Mouse (Mus musculus): ENCODE results near the gene Pclo.
"Not testable (repeated sequence)": the region's sequence is repeated elsewhere in the genome, so short reads cannot be mapped to it uniquely, and the experiment has no call there.

Pclo gene

GRCm38 (mm10) chr5:14691995-14692394, 177.3 kb downstream of the Pclo start:
- DNase-seq (ENCODE audit: extremely low spot score), result no peak

DNA sequence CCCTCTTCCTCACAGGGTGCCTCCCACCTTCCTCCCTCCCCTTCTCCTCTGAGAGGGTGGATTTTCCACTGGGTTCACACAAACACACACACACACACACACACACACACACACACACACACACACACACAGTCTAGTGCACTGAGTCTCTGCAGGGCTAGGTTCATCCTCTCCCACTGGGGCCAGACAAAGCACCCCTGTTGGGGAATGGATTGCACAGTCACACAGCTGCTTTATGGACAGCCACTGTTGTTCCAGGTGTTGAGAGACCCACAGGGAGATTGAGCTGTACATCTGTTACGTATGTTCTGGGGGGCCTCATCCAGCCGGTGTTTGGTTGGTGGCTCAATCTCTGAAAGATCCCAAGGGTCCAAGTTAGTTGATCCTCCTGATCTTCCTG, 182.0 kb downstream of the Pclo start:
- no peak for DNase-seq (ENCODE audit: extremely low spot score)

DNA sequence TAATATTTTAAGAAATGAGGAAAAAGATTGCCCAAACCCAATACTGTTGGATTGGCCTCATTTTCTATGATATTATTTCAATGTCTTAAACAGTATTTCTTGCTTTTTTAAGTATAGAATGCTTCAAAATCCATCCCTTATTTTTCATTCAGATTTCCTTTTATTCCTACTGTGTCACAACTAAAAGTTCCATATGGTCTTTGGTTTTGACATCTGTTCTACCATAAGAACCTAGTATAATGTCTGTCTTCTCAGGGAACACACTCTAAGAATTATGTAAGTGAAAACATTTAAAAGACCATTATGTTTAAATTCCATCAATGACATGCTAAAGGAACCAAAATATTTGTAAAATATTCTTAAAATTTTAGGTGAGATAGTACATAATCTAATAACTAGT, 186.2 kb downstream of the Pclo start:
- DNase-seq (ENCODE audit: extremely low spot score), result no peak

DNA sequence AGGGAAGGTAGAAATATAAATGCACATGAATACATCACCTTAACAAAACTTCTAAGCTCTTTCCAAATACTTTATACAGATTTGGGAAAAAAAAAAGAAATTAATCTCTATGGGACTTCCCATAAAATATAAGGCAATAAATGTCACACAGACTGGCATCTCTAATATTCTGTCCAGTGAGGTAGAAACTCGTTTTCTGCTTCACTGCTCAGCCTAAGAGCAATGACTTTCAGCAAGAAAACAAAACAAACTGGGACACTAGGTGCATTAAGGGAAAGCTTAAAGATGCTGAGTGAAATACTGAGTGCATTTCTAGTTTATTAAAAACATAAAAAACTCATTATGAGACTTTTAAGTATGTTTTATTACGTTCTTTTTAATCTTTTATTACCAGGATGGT, 190.7 kb downstream of the Pclo start:
- no peak for DNase-seq (ENCODE audit: extremely low spot score)

GRCm38 (mm10) chr5:14707311-14707710, 192.6 kb downstream of the Pclo start:
- no peak for DNase-seq (ENCODE audit: extremely low spot score)

DNA sequence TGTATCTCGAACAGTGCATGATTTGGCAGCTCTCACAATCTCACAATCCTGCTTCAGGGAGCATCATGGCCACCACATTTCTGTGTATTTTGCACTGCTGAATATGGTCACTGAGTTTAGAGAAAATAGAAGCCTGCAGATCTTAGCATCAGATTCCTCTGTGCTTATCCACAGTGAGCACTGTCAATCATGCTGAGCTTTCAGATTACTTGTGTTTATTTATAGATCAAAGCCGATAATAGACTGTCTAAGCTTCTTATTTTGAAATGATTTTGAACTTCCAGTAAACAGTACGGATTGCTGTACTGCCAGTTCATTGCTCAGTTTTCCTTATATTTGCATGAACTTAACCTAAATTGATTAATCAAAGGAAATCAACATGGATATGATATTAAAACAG, 208.9 kb downstream of the Pclo start:
- no peak for DNase-seq (ENCODE audit: extremely low spot score)

DNA sequence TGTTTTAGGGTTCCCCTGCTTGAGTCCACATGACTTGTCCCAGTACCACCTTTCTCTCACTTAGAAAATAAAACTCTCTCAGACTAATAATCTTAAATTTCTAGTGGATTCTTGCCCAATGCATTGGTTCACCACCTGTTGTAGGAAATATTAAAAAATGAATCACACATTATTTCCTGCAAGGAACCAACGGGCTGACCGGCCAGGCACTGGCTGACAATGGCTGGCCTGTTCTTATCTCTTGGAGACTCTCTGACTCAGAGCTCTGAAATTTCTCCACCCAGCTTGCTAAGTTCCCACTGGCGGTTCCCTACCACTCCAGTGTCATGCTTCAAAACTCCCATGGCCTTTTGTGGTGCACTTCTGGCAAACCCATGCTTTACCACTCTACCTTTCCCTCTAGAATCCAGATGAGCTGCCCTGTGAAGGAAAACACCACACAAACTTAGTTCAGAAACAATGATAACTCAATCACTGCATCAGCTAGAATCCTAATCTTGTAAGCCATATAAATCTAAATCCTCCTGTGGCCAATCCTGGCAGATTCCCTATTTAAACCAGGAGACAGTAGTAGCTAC, 214.0 kb downstream of the Pclo start:
- no peak for DNase-seq (ENCODE audit: extremely low spot score)

GRCm38 (mm10) chr5:14750882-14751281, 236.2 kb downstream of the Pclo start:
- DNase-seq (ENCODE audit: extremely low spot score), result no peak

GRCm38 (mm10) chr5:14766686-14767085, 252.0 kb downstream of the Pclo start:
- DNase-seq (ENCODE audit: extremely low spot score), result no peak

DNA sequence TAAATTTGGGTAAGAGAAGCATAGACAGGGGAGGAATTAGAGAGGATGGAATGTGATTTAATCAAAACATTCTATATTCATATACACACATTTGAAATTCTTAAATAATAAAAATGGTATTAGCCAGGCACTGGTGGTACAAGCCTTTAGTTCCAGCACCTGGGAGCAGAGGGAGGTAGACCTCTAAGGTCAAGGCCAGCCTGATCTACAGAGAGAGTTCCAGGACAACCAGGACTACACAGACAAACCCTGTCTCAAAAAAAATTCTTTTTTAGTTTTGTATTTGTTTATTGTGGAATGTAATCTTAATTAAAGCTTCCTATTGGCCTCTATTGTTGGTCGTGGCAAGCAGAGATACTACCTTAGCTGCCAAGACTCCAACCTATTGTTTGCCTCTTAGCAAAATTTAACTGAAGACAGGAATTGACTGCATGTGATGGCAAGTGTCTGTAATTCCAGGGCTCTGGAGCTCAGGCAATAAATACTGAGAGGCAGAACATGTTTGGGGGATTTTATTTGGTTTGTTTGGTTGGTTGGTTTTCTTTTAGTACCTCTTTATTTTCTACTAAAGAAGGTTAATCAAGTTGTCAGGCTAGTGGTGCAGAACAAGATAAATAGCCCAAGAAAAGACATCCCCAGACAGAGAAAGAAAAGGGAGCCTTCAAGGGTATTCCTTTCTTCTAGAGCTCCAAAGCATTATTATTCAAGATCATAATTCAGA, 267.8 kb downstream of the Pclo start:
- DNase-seq (ENCODE audit: extremely low spot score), result no peak

- no peak for DNase-seq (ENCODE audit: extremely low spot score)
Observed at GRCm38 (mm10) chr5:14793891-14794290, 279.2 kb downstream of the Pclo start.

DNA sequence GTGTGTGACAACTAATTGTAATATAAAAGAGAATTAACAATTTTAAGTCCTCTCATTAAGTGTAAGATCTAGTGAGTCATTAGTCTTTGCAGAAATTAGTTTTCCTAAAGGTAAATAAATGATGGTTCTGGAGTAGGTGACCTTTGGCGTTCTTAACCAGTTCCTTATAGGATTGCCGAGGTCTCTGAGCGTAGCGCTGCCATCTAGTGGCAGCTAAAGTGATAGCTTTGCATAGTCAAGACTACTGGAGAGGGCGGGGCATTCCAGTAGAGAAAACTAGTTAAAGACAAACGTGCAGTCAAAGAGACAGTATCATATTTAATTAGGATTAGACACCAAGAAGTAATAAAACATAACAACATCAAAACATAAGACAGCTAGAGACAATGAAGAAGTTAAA, 292.4 kb downstream of the Pclo start:
- DNase-seq (ENCODE audit: extremely low spot score), result peak; percentile 40

- no peak for DNase-seq (ENCODE audit: extremely low spot score)
Observed at GRCm38 (mm10) chr5:14833165-14833860, 318.6 kb downstream of the Pclo start.

DNA sequence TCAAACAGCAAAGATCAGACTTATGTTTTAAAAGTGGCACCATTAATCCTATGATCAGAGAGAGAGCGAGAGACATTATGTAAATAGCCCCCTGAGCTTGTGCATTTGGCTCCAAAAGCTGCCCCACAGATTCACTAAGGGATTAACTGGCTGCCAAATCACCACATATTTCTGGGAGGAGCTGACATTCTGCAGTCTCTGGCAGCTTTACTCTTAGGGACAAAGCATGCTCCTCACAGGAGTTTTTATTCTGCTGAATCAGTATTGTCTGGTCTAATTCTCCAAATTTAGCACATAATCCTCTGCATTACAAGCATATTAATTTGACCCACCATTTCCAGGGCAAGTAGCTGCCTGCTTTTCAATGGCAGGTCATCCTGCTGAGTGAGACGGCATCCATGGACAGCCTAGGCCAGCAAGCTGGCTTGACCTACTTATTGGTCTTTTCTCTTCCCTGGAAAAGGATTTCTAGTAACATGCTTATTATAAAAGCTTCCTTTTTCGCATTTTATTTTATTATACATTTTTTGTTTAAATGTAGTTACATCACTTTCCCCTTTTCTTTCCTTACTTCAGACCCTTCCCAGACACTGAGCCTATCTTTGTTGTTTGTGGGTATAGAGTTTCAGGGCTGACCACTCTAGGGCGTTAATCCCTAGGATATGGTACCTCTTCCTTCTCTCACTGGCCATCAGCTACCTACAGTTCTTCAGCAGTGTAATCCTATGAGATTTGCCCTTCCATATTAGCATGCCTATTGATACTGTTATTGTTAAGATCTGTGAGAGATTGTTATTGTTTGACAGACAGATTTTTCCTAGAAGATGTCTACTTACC, 319.7 kb downstream of the Pclo start:
- no peak for DNase-seq (ENCODE audit: extremely low spot score)

DNA sequence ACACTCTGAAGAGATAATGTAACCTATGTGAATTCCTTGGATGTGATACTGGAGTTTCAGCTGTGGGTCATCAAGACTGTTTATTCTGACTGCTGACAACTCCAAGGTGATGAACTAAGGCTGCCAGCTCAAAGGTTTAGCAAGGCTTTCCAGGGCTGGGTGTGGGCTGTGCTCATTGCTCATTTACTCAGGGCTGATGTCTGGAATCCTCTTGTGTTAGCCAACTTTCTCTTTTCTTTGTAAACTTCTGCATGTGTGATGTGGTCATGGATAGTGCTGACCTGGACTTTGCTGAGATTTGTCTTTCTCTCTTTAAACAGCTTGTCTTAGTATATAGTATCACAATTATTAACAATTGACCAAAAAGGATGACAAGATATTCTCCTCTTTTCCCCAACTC, 338.9 kb downstream of the Pclo start:
- no peak for DNase-seq (ENCODE audit: extremely low spot score)

- DNase-seq (ENCODE audit: extremely low spot score), result not testable (repeated sequence)
Observed at GRCm38 (mm10) chr5:14885291-14885690, 370.6 kb downstream of the Pclo start.

- no peak for DNase-seq (ENCODE audit: extremely low spot score)
Observed at GRCm38 (mm10) chr5:14892242-14892641, 377.5 kb downstream of the Pclo start.

DNA sequence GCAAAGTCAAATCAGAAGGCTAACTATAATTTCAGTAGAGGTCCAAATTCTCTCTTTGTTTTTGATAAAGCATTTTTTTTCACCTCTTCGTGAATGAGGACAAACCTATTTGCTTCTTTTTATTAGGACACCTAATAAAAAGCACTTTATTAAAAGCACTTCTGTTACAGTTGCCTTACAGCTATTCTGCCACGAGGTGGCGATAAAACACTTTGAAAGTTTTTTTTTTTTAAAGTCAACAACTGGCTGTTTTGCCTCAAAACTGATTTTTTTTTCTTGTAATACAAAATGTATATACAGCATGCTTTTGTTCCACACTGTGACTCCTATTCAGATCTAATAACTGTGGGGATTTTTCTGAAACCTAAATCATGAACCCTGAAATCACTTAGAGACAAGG, 388.8 kb downstream of the Pclo start:
- DNase-seq (ENCODE audit: extremely low spot score), result peak; percentile 8
